Mouse (Mus musculus) telencephalon, adult 2 months (tissue): ENCODE measurements around the gene Inhbb.

Experiments
- DNase-seq: peaks from one replicate; pipeline ENCODE4 v3.0.0-alpha.2; 2011; ENCODE audit warnings: low read depth, low spot score

Inhbb gene

GRCm38 (mm10) chr1:119419151-119420105 is 2.6 kb downstream of the Inhbb start:
- DNase-seq = no peak

- no peak for DNase-seq
Observed at GRCm38 (mm10) chr1:119417991-119418390, 4.1 kb downstream of the Inhbb start.

- DNase-seq = no peak
Observed at GRCm38 (mm10) chr1:119417542-119417941, 4.5 kb downstream of the Inhbb start.

- no peak for DNase-seq
Observed at GRCm38 (mm10) chr1:119416610-119417009, 5.4 kb downstream of the Inhbb start.

- no peak for DNase-seq
Observed at GRCm38 (mm10) chr1:119416177-119416576, 5.9 kb downstream of the Inhbb start.

GRCm38 (mm10) chr1:119415151-119415550 is 6.9 kb downstream of the Inhbb start:
- no peak for DNase-seq

- no peak for DNase-seq
Observed at GRCm38 (mm10) chr1:119410661-119411060, 11.4 kb downstream of the Inhbb start.

GRCm38 (mm10) chr1:119409599-119410168 is 12.4 kb downstream of the Inhbb start:
- no peak for DNase-seq

- DNase-seq = no peak
Observed at GRCm38 (mm10) chr1:119409106-119409505, 12.9 kb downstream of the Inhbb start.

- no peak for DNase-seq
Observed at GRCm38 (mm10) chr1:119407691-119408315, 14.2 kb downstream of the Inhbb start.

GRCm38 (mm10) chr1:119404798-119405197 is 17.2 kb downstream of the Inhbb start:
- DNase-seq = no peak

- DNase-seq = no peak
Observed at GRCm38 (mm10) chr1:119404341-119404740, 17.7 kb downstream of the Inhbb start.

- DNase-seq = no peak
Observed at GRCm38 (mm10) chr1:119401249-119401648, 20.8 kb downstream of the Inhbb start.

GRCm38 (mm10) chr1:119398640-119399039 is 23.4 kb downstream of the Inhbb start:
- DNase-seq = no peak

- no peak for DNase-seq
Observed at GRCm38 (mm10) chr1:119397839-119398238, 24.2 kb downstream of the Inhbb start.

GRCm38 (mm10) chr1:119391311-119391710 is 30.7 kb downstream of the Inhbb start:
- no peak for DNase-seq

- no peak for DNase-seq
Observed at GRCm38 (mm10) chr1:119390676-119391075, 31.4 kb downstream of the Inhbb start.

- no peak for DNase-seq
Observed at GRCm38 (mm10) chr1:119389771-119390500, 32.1 kb downstream of the Inhbb start.

GRCm38 (mm10) chr1:119388664-119389396 is 33.2 kb downstream of the Inhbb start:
- peak; percentile 44 for DNase-seq

GRCm38 (mm10) chr1:119386306-119386705 is 35.7 kb downstream of the Inhbb start:
- DNase-seq = no peak

- peak; percentile 71 for DNase-seq
Observed at GRCm38 (mm10) chr1:119383916-119384315, 38.1 kb downstream of the Inhbb start.
